Mouse (Mus musculus) cerebellum, adult 2 months (tissue): ENCODE data around the gene Arhgef7.

Experiments used
- CTCF ChIP-seq: fragments of 200-500 bp; IDR thresholded peaks from 2 replicates; pipeline ENCODE4 v1.5.1; 2011; ENCODE audit warnings: low read depth, mild to moderate bottlenecking, control low read depth, low read length, moderate library complexity, borderline replicate concordance; ENCODE audit not compliant: insufficient read depth
- POLR2A ChIP-seq: fragments of 200-500 bp; IDR thresholded peaks from 2 replicates; pipeline ENCODE4 v1.6.1; 2011; ENCODE audit warnings: low read length, control low read depth, borderline replicate concordance; ENCODE audit not compliant: insufficient read depth

DNA sequence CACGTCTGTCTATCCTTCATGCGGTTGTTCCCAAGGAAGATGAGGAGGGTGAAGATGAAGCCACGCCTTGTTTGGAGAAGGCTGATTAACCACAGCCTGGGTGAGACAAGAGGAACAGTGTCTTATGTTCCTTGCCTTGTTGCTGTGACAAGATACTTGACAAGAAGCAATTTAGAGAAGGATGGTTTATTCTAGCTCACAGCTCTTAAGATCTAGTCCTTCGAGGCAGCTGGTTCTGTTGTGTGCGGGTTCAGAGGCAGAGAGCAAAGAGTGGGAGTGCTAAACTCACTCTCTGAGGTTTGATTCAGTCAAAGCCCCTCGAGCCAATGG lies 26.5 kb upstream of the Arhgef7 start, which contains the start of gene 1700016D06Rik:
- TF ChIP-seq POLR2A (no peak), CTCF (no peak)
